In genomic region chr2:130296134-130296745, GRCm38 (mm10) we compare ENCODE assay signal across 9 mouse cellular contexts. TPM values are rescaled to one million over a fixed set of nuclear protein-coding genes. Genes with fewer than 3 reads are reported as not detected.
DNase-seq lines count a peak whose midpoint lies in the region; ATAC-seq lines count a peak whose summit lies in the region.
"Had no signal": no experiment of that assay in that cellular context is flagged by ENCODE, and none has a peak within 500 bp of the region (broad histone marks: within the 10 kb centered on the region; RNA-seq: fewer than 3 reads in every experiment).

No protein-coding gene starts in this region.

- intact Hi-C loops in left cerebral cortex, postnatal 10 days (cut with DNase I): loop anchor here (5.0 kb wide), 1 partner anchor 66 kb away; no protein-coding TSS in a partner anchor

- no peaks in the 10 kb centered on the region for H3K36me3 ChIP-seq in kidney, embryonic 16.5 days (ENCODE audit: insufficient read depth, low read length)
- peaks cover 22% of the 10 kb centered on the region for H3K36me3 ChIP-seq in embryonic facial prominence, embryonic 13.5 days
- H3K36me3 ChIP-seq in intestine, embryonic 15.5 days: no peaks in the 10 kb centered on the region
- no peaks in the 10 kb centered on the region for H3K36me3 ChIP-seq in neural tube, embryonic 12.5 days

- peak overlapping the region; percentile 72 for H3K4me3 ChIP-seq in kidney, embryonic 16.5 days (ENCODE audit: low read length)
- H3K4me3 ChIP-seq in embryonic facial prominence, embryonic 13.5 days: peak overlapping the region; percentile 69
- H3K4me3 ChIP-seq in intestine, embryonic 15.5 days (replicated peaks): peak overlapping the region; percentile 76
- H3K4me3 ChIP-seq in neural tube, embryonic 12.5 days: peak overlapping the region; percentile 78

- peak; percentile 9; the same call in 1 of the 2 replicates for ATAC-seq in kidney, embryonic 16.5 days (ENCODE audit: low FRiP score, low TSS enrichment)
- ATAC-seq in embryonic facial prominence, embryonic 13.5 days (ENCODE audit: insufficient number of reproducible peaks, insufficient read depth, low FRiP score, low TSS enrichment, low read depth): no peak
- peak; percentile 13; the same call in 1 of the 2 replicates for ATAC-seq in intestine, embryonic 15.5 days
- ATAC-seq in neural tube, embryonic 12.5 days (ENCODE audit: low FRiP score, low read depth): peak; percentile 2; the same call in 1 of the 2 replicates

- H3K27me3 ChIP-seq in kidney, embryonic 16.5 days (ENCODE audit: insufficient read depth, low read length): peaks cover 5% of the 10 kb centered on the region; the same call in 1 of the 2 replicates
- peaks cover 14% of the 10 kb centered on the region for H3K27me3 ChIP-seq in embryonic facial prominence, embryonic 13.5 days
- H3K27me3 ChIP-seq in intestine, embryonic 15.5 days (replicated peaks): peaks cover 7% of the 10 kb centered on the region; the same call in 1 of the 2 replicates
- no peaks in the 10 kb centered on the region for H3K27me3 ChIP-seq in neural tube, embryonic 12.5 days (replicated peaks)

- no peaks in the 10 kb centered on the region for H3K9me3 ChIP-seq in kidney, embryonic 16.5 days (ENCODE audit: low read length)
- H3K9me3 ChIP-seq in embryonic facial prominence, embryonic 13.5 days: no peaks in the 10 kb centered on the region
- no peaks in the 10 kb centered on the region for H3K9me3 ChIP-seq in intestine, embryonic 15.5 days
- H3K9me3 ChIP-seq in neural tube, embryonic 12.5 days: no peaks in the 10 kb centered on the region

- H3K4me2 ChIP-seq in kidney, embryonic 16.5 days (replicated peaks; ENCODE audit: low read depth, low read length): peak overlapping the region; percentile 74
- peak overlapping the region; percentile 76 for H3K4me2 ChIP-seq in embryonic facial prominence, embryonic 13.5 days
- H3K4me2 ChIP-seq in intestine, embryonic 15.5 days (replicated peaks): peak overlapping the region; percentile 83
- H3K4me2 ChIP-seq in neural tube, embryonic 12.5 days (replicated peaks): peak overlapping the region; percentile 75

- H3K4me1 ChIP-seq in kidney, embryonic 16.5 days (ENCODE audit: insufficient read depth, low read length): peaks cover 34% of the 10 kb centered on the region
- H3K4me1 ChIP-seq in embryonic facial prominence, embryonic 13.5 days: peaks cover 45% of the 10 kb centered on the region
- H3K4me1 ChIP-seq in intestine, embryonic 15.5 days (replicated peaks): peaks cover 24% of the 10 kb centered on the region
- H3K4me1 ChIP-seq in neural tube, embryonic 12.5 days: peaks cover 31% of the 10 kb centered on the region

- no peak for DNase-seq in kidney, postnatal 25 days
- DNase-seq in right cerebral cortex, adult 2 months (ENCODE audit: low spot score in 2 of 2): no peak
- no peak for DNase-seq in left cerebral cortex, postnatal 10 days (ENCODE audit: extremely low spot score in 1 of 2, low spot score in 2 of 2)
- DNase-seq in frontal cortex, postnatal 25 days (ENCODE audit: low spot score in 2 of 2): no peak

- WGBS in kidney, embryonic 16.5 days: 2% methylated on average over 20 of the region's 20 CpGs
- 2% methylated on average over 20 of the region's 20 CpGs for WGBS in embryonic facial prominence, embryonic 13.5 days
- WGBS in intestine, embryonic 15.5 days: 4% methylated on average over 20 of the region's 20 CpGs
- WGBS in neural tube, embryonic 12.5 days: 4% methylated on average over 20 of the region's 20 CpGs

- H3K9ac ChIP-seq in kidney, embryonic 16.5 days (replicated peaks; ENCODE audit: low read length): peak overlapping the region; percentile 73
- H3K9ac ChIP-seq in embryonic facial prominence, embryonic 13.5 days: peak overlapping the region; percentile 84
- H3K9ac ChIP-seq in intestine, embryonic 15.5 days: peak overlapping the region; percentile 69
- peak overlapping the region; percentile 80 for H3K9ac ChIP-seq in neural tube, embryonic 12.5 days

- H3K27ac ChIP-seq in kidney, embryonic 16.5 days (ENCODE audit: low read length): no peak overlapping the region
- peak overlapping the region; percentile 72; the same call in 1 of the 2 replicates for H3K27ac ChIP-seq in embryonic facial prominence, embryonic 13.5 days
- peak overlapping the region; percentile 65; the same call in 1 of the 2 replicates for H3K27ac ChIP-seq in intestine, embryonic 15.5 days
- no peak overlapping the region for H3K27ac ChIP-seq in neural tube, embryonic 12.5 days

RNA-seq across cellular contexts. Expression of gene Ebf4, which starts 1.3 kb away (rescaled TPM):
- polyA plus RNA-seq in kidney, embryonic 16.5 days (2015; fragmentation: Nextera tagmentation; extraction: Ambion mirVana): 2.1 and 2.3 TPM in 2 replicates
- polyA plus RNA-seq in embryonic facial prominence, embryonic 13.5 days (2015; fragmentation: Nextera tagmentation; extraction: Ambion mirVana): 3.9 and 4.8 TPM in 2 replicates
- 2.2 TPM in 2 replicates for polyA plus RNA-seq in intestine, embryonic 15.5 days (2015; fragmentation: Nextera tagmentation; extraction: Ambion mirVana)
- polyA plus RNA-seq in neural tube, embryonic 12.5 days (2016; fragmentation: Nextera tagmentation; extraction: Ambion mirVana): 3.8 and 4.3 TPM in 2 replicates
- 10 to 100 TPM; 12.2 to 13.0 TPM for total RNA-seq in left cerebral cortex, postnatal 10 days (2021)
- total RNA-seq: neutrophil, adult 5-6 weeks had no signal

RNA-seq across cellular contexts. Expression of gene Idh3b, which starts 11.9 kb away (rescaled TPM):
- polyA plus RNA-seq in kidney, embryonic 16.5 days (2015; fragmentation: Nextera tagmentation; extraction: Ambion mirVana): 227 and 246 TPM in 2 replicates
- 151 and 158 TPM in 2 replicates for polyA plus RNA-seq in embryonic facial prominence, embryonic 13.5 days (2015; fragmentation: Nextera tagmentation; extraction: Ambion mirVana)
- 247 and 268 TPM in 2 replicates for polyA plus RNA-seq in intestine, embryonic 15.5 days (2015; fragmentation: Nextera tagmentation; extraction: Ambion mirVana)
- polyA plus RNA-seq in neural tube, embryonic 12.5 days (2016; fragmentation: Nextera tagmentation; extraction: Ambion mirVana): 128 and 133 TPM in 2 replicates
- total RNA-seq in left cerebral cortex, postnatal 10 days (2021): 100 to 1,000 TPM; 210 to 228 TPM

RNA-seq across cellular contexts. Expression of gene Nop56, which starts 22.0 kb away (rescaled TPM):
- polyA plus RNA-seq in kidney, embryonic 16.5 days (2015; fragmentation: Nextera tagmentation; extraction: Ambion mirVana): 310 and 313 TPM in 2 replicates
- 300 and 333 TPM in 2 replicates for polyA plus RNA-seq in embryonic facial prominence, embryonic 13.5 days (2015; fragmentation: Nextera tagmentation; extraction: Ambion mirVana)
- 276 and 282 TPM in 2 replicates for polyA plus RNA-seq in intestine, embryonic 15.5 days (2015; fragmentation: Nextera tagmentation; extraction: Ambion mirVana)
- polyA plus RNA-seq in neural tube, embryonic 12.5 days (2016; fragmentation: Nextera tagmentation; extraction: Ambion mirVana): 288 and 289 TPM in 2 replicates
- total RNA-seq in left cerebral cortex, postnatal 10 days (2021): 100 to 1,000 TPM; 174 to 183 TPM

Comparison
In these comparisons a context has a peak if more than half of its experiments do, and no peak if none do; other contexts are left out.
1. H3K27ac ChIP-seq: peak in embryonic facial prominence, embryonic 13.5 days (single experiment) and intestine, embryonic 15.5 days (single experiment); none in kidney, embryonic 16.5 days (single experiment) and neural tube, embryonic 12.5 days (single experiment).
2. Peak in every context shown above with its lines, with median percentiles within 50 percentile points of each other: H3K4me2 ChIP-seq, H3K4me3 ChIP-seq and H3K9ac ChIP-seq.